Mouse (Mus musculus) ES-Bruce4 (cell line): ENCODE results near the gene Entpd1.

Experiments used
- CTCF ChIP-seq: IDR thresholded peaks from one replicate; pipeline ENCODE4 v1.8.1; 2011; ENCODE audit warnings: low read depth, low read length
- EP300 ChIP-seq: IDR thresholded peaks from 2 replicates; pipeline ENCODE4 v1.6.1; 2011; ENCODE audit warnings: low read depth, low read length; ENCODE audit not compliant: insufficient read depth
- POLR2A ChIP-seq: IDR thresholded peaks from one replicate; pipeline ENCODE4 v1.8.1; 2011; ENCODE audit warnings: low read length; ENCODE audit not compliant: insufficient read depth

DNA sequence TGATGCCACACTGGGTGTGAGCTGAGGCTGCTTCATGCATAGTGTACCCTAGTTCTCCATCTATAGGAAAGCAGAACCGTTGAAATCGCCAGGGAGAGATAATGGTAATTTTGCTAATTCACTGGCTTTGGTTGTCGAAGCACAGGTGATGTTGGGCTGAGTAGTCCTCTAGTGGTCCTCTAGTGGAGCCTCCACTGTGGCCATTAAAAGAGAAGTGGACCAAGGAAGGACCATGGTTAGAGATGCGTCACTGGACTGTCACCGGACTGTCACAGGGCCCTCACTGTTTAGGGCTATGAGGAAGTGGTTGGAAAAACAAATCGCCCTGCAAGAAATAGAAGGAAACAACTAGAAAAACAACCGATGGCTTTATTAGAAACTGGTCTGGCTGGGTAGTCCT, 25.4 kb downstream of the Entpd1 start:
- TF ChIP-seq CTCF: no peak
- no peak for TF ChIP-seq POLR2A
- TF ChIP-seq EP300: no peak
